Mouse (Mus musculus): ENCODE data around the gene Gm3854.

The Gm3854 gene

GRCm38 (mm10) chr7:6384011-6384410, 40.5 kb downstream of the Gm3854 start:
- in situ Hi-C loops (cut with MboI), result no loop called here

GRCm38 (mm10) chr7:6386995-6387394, 43.4 kb downstream of the Gm3854 start:
- in situ Hi-C loops (cut with MboI), result no loop called here

- in situ Hi-C loops (cut with MboI), result no loop called here
Observed at GRCm38 (mm10) chr7:6388971-6389370, 45.4 kb downstream of the Gm3854 start.

- in situ Hi-C loops (cut with MboI), result no loop called here
Observed at GRCm38 (mm10) chr7:6389449-6389848, 45.9 kb downstream of the Gm3854 start.

- in situ Hi-C loops (cut with MboI), result no loop called here
Observed at GRCm38 (mm10) chr7:6397996-6398975, 54.7 kb downstream of the Gm3854 start, which contains the start of gene Smim17. Gene Smim17 (plus strand): TSS chr7:6398715.
